Mouse (Mus musculus): Measurements from ENCODE around the gene Trim47. TPM values are rescaled to one million over a fixed set of nuclear protein-coding genes. Genes with fewer than 3 reads are reported as not detected.

The Trim47 gene
- polyA plus RNA-seq, 1 experiment from 2014 or later = 6.0 TPM

DNA sequence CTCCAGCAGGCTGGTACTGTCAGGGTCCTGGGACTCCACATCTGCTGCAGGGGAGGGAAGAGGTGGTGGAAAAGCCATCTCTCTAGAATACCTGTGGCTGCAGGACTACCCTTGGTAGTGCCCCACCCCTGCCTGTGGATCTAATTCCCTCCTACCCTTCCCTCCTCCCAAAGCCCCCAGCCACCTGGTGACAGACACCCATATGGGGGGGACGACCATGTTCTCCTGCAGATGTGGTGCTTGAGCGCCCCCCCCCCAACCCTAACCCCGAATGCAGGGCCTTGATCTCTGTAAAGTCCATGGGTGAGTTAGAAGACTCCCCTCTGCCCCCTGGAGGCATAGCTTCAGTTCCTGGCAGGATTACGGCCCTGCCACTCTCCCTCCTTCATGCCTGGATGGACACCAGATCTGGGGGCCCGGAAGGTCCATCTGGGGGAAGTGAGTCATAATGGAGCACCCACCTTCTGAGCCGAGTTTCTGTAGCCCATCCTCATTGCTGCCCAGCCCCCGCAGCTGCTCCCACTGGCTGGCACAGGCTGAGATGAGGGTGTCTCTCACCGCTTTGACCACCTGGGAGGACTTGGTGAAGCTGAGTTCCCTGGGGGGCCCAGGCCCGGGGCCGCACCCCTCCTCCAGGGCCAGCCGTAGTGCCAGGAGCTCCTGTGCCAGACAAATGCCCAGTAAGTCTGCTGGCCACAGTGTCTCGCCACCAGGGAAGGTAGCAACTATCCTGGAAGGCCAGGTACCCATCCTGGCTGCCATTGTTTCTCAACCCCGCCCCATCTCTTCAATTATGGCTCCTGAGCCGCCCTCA lies 19.8 kb downstream of the Trim47 start:
- peak overlapping the region; percentile 11; the same call in 1 of the 2 replicates for H3K4me3 ChIP-seq (replicated peaks)
- H3K27ac ChIP-seq = no peak overlapping the region
- no peaks in the 10 kb centered on the region for H3K36me3 ChIP-seq
- peaks cover 68% of the 10 kb centered on the region for H3K4me1 ChIP-seq (replicated peaks)
- no peak overlapping the region for H3K9ac ChIP-seq (replicated peaks)
- H3K4me2 ChIP-seq = peak overlapping the region; percentile 61
- peaks cover 71% of the 10 kb centered on the region for H3K27me3 ChIP-seq
- no peaks in the 10 kb centered on the region for H3K9me3 ChIP-seq
- WGBS = 25% methylated on average over 14 of the region's 14 CpGs
- ATAC-seq (ENCODE audit: insufficient number of reproducible peaks, insufficient read depth, low FRiP score, low TSS enrichment, low read depth) = no peak

DNA sequence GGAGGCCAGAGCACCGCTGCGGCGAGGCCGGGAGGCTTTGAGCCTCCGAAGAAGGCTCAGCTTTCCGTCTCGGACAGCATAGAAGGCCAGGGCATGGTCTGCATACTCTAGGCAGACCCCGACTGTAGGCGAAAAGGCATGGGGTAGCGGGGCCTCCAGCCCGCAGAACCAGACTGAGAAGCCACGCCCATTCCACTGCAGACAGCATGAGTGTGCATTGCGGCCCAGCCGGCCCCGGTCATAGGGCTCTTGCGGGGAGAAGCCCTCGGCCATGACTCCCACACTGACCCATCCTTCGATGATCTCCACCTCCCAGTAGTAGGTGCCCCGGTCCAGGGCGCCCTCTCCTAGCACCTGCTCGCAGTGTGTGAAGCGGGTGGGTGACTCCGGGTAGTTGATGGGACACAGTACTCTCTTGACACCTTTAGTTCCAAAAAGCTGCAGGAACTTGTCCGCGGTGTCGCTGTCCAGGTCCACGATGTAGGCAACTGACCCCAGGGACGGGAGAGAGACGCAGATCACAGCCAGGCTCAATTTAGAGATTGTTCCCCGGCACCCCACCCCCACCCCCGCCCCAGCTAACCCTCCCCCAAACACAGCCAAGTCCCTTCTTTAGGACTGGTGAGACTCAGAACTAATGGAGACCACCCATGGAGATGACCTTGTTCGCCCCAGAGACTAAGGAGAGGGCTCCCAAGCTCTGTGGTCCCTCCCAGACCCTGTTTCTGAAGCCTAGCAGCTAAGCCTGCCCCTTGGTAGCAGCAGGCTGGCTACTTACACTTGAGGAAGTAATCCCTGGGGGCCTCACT lies 20.7 kb downstream of the Trim47 start:
- WGBS = 21% methylated on average over 32 of the region's 32 CpGs
- peak; percentile 20; the same call in 1 of the 2 replicates for ATAC-seq (ENCODE audit: insufficient number of reproducible peaks, insufficient read depth, low FRiP score, low TSS enrichment, low read depth)
- no peaks in the 10 kb centered on the region for H3K36me3 ChIP-seq
- peak overlapping the region; percentile 11; the same call in 1 of the 2 replicates for H3K4me3 ChIP-seq (replicated peaks)
- peaks cover 63% of the 10 kb centered on the region for H3K27me3 ChIP-seq
- peaks cover 76% of the 10 kb centered on the region for H3K4me1 ChIP-seq (replicated peaks)
- no peak overlapping the region for H3K27ac ChIP-seq
- no peaks in the 10 kb centered on the region for H3K9me3 ChIP-seq
- 0 out of 2 replicates have a peak overlapping the region, but pooled peaks have one; percentile 18 for H3K9ac ChIP-seq (replicated peaks)
- H3K4me2 ChIP-seq = peak overlapping the region; percentile 61

DNA sequence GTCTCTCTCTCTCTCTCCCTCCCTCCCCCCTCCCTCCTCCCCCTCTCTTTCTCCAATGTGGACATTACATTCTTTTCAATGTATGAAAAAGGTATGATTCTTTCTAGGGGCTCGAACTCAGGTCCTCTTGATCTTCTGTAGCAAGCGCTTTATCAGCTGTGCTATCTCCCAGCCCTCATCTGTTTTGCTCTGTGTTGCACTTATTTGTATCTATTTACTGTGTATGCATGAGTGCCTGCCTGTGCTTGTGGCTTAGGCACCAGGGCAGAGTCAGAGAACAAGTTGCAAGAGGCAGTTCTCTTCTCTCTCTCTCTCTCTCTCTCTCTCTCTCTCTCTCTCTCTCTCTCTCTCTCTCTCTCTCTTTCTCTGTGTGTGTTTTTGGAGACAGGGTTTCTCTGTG lies 21.9 kb downstream of the Trim47 start:
- H3K27me3 ChIP-seq = peaks cover 50% of the 10 kb centered on the region

DNA sequence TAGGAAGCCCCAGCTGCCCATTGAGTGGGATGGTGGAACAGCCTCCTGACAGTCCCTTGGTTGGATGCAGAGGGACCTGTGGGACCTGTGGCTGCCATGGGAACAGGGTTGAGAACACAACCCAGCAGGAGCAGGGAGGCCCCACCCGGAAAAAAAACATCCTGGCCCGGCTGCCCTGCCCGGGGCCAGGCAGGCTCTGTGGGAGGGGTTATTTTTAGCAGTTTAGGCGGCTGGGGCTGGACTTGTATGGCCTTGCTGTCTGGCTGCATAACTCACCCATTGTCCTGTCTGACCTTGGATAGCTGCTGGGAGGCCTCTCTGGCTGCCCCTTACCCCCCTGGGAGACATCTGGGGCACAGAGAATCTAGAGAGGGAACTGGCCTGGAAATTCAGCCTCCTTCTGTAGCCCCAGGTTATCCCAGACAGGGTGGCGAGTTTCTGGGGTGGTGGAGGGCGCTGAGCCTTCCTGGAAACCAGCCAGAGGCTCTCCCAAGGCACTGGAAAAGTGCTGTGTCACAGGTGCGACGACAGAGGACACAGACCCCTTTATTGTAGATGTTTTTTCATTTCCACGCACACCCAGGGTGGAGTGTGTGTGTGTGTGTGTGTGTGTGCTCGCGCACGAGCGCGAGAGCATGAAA lies 22.9 kb downstream of the Trim47 start:
- ATAC-seq (ENCODE audit: insufficient number of reproducible peaks, insufficient read depth, low FRiP score, low TSS enrichment, low read depth) = peak; percentile 27; the same call in 1 of the 2 replicates
- WGBS = 41% methylated on average over 14 of the region's 14 CpGs
- Histone ChIP-seq H3K9me3 (no peaks in the 10 kb centered on the region), H3K4me1 (replicated peaks) (peaks cover 72% of the 10 kb centered on the region), H3K4me2 (peak overlapping the region; percentile 31), H3K4me3 (replicated peaks) (no peak overlapping the region), H3K9ac (replicated peaks) (peak overlapping the region; percentile 19; the same call in 1 of the 2 replicates), H3K27ac (peak overlapping the region; percentile 83), H3K27me3 (peaks cover 41% of the 10 kb centered on the region), H3K36me3 (no peaks in the 10 kb centered on the region)

More for the DNA sequence above, 21.9 kb downstream of the Trim47 start:
- Histone ChIP-seq H3K9me3 (no peaks in the 10 kb centered on the region), H3K4me2 (no peak overlapping the region), H3K4me1 (replicated peaks) (peaks cover 82% of the 10 kb centered on the region), H3K36me3 (no peaks in the 10 kb centered on the region), H3K9ac (replicated peaks) (no peak overlapping the region), H3K27ac (no peak overlapping the region), H3K4me3 (replicated peaks) (no peak overlapping the region)
- ATAC-seq (ENCODE audit: insufficient number of reproducible peaks, insufficient read depth, low FRiP score, low TSS enrichment, low read depth) = no peak
- WGBS = 85% methylated on average over 2 of the region's 2 CpGs

DNA sequence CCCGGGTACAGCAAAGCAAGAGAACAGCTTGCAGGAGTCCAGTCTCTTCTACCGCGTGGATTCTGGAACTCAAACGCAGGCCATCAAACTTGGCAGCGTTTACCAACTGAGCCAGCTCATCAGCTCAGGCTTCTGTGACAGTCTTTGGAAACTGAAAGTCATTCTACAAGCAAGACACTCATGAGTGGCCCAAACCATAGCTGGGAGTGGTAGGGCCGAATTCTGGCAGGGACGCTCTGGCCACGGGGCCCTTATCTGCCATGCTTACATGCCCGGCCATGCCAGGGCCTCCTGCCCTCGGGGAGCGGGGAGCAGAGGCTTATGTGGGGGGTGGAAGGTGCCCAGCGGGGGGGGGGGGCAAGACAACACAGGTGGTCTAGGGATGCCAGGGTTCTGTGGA lies 23.4 kb downstream of the Trim47 start:
- H3K36me3 ChIP-seq = no peaks in the 10 kb centered on the region
- H3K27me3 ChIP-seq = peaks cover 35% of the 10 kb centered on the region
- no peak overlapping the region; the same call in 1 of the 2 replicates for H3K9ac ChIP-seq (replicated peaks)
- no peaks in the 10 kb centered on the region for H3K9me3 ChIP-seq
- no peak overlapping the region for H3K4me3 ChIP-seq (replicated peaks)
- H3K4me2 ChIP-seq = 0 out of 2 replicates have a peak overlapping the region, but pooled peaks have one; percentile 31
- ATAC-seq (ENCODE audit: insufficient number of reproducible peaks, insufficient read depth, low FRiP score, low TSS enrichment, low read depth) = no peak
- WGBS = 79% methylated on average over 12 of the region's 12 CpGs
- peaks cover 67% of the 10 kb centered on the region for H3K4me1 ChIP-seq (replicated peaks)
- H3K27ac ChIP-seq = peak overlapping the region; percentile 83

DNA sequence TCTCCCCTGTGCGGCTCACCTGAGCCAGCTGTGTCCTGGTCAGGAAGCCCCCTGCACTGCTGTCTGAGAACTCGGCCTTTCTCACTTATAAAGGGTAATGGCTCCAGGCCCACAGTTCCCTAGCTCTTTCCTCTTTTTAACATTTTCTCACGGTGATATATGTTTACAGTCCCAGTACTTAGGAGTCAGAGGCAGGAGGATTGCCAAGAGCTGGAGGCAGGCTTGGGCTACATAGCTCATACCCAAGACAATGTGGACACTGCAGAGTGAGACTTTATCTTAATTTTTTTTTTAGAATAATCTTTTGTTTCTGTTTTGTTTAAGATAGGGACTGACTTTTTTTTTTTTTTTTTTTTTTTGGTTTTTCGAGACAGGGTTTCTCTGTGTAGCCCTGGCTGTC lies 24.5 kb downstream of the Trim47 start:
- Histone ChIP-seq H3K9me3 (no peaks in the 10 kb centered on the region), H3K36me3 (no peaks in the 10 kb centered on the region), H3K27ac (peak overlapping the region; percentile 87), H3K9ac (replicated peaks) (no peak overlapping the region), H3K4me2 (no peak overlapping the region), H3K4me3 (replicated peaks) (no peak overlapping the region), H3K27me3 (peaks cover 24% of the 10 kb centered on the region), H3K4me1 (replicated peaks) (peaks cover 57% of the 10 kb centered on the region)
- ATAC-seq (ENCODE audit: insufficient number of reproducible peaks, insufficient read depth, low FRiP score, low TSS enrichment, low read depth) = no peak
- 57% methylated on average over 3 of the region's 4 CpGs for WGBS

DNA sequence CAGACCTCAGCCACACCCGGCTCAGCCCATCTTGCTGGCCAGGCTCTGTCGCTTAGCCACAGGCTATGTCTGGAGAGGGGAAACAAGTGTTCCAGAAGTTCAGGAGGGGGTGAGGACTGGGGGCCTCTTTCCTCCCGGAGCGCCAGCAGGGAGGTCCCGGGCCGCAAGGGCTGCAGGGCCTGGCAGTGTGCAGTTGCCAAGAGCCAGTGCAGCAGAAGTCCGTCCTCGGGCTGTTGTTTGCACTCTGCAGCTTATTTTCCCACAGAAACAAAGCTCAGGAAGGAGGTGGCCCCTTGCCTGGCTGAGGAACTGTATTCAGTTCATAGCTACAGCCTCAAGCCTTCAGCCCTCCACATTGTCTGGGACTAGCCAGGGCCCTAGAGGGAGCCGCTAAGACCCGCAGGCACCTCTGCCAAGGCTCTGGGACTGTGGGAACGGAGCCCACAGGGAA lies 25.1 kb downstream of the Trim47 start:
- Histone ChIP-seq H3K4me1 (replicated peaks) (peaks cover 52% of the 10 kb centered on the region), H3K9ac (replicated peaks) (peak overlapping the region; percentile 42), H3K9me3 (peaks cover 2% of the 10 kb centered on the region; the same call in 1 of the 2 replicates), H3K27me3 (peaks cover 19% of the 10 kb centered on the region), H3K36me3 (no peaks in the 10 kb centered on the region), H3K4me3 (replicated peaks) (no peak overlapping the region), H3K27ac (peak overlapping the region; percentile 87), H3K4me2 (no peak overlapping the region)
- no peak for ATAC-seq (ENCODE audit: insufficient number of reproducible peaks, insufficient read depth, low FRiP score, low TSS enrichment, low read depth)
- WGBS = 49% methylated on average over 11 of the region's 11 CpGs

DNA sequence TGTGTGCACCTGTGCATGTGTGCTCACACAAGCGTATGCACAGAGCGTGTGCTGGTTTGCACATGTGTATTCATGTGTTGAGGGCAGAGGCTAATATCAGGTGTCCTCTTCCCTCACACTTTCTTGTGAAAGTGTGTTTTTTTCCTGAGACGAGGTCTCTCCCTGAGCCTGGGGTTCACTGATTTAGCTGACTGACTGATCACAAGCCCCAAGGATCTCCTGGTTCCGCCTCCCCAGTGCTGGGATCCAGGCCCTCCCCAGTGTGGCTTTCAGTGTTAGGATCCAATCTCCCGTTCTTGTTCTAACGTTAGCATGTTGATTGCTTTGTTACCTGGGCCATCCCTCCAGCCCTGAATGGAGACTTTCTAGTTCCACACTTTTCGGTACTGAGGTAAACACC lies 26.2 kb downstream of the Trim47 start:
- WGBS = 81% methylated on average over 7 of the region's 7 CpGs
- peaks cover 7% of the 10 kb centered on the region; the same call in 1 of the 2 replicates for H3K9me3 ChIP-seq

DNA sequence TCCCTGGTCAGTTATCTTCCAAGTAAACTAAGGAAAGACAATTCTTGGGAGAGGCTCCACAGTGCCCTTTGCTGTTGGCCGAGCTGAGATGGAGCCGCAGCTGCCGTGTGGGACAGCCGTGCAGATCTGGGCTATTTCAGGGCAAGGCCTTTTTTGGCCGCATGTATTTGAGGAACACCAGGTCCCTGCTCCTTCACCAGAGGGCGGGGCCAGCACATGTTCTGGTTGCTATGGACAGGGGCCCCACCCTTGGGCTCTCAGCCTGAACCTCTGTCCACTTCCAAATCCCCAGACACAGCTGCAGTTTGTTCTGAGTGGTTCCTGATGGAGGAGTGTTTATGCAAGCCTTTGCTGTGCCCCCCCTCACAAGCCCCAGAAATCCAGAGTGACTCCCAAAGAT lies 26.6 kb downstream of the Trim47 start:
- 0 out of 2 replicates have a peak overlapping the region, but pooled peaks have one; percentile 87 for H3K27ac ChIP-seq
- H3K27me3 ChIP-seq = peaks cover 4% of the 10 kb centered on the region; the same call in 1 of the 2 replicates
- H3K4me1 ChIP-seq (replicated peaks) = peaks cover 39% of the 10 kb centered on the region
- no peak overlapping the region for H3K4me3 ChIP-seq (replicated peaks)
- peaks cover 7% of the 10 kb centered on the region; the same call in 1 of the 2 replicates for H3K9me3 ChIP-seq
- no peak for ATAC-seq (ENCODE audit: insufficient number of reproducible peaks, insufficient read depth, low FRiP score, low TSS enrichment, low read depth)
- H3K4me2 ChIP-seq = no peak overlapping the region
- no peaks in the 10 kb centered on the region for H3K36me3 ChIP-seq
- H3K9ac ChIP-seq (replicated peaks) = no peak overlapping the region
- 74% methylated on average over 6 of the region's 6 CpGs for WGBS

More for the DNA sequence above, 26.2 kb downstream of the Trim47 start:
- Histone ChIP-seq H3K9ac (replicated peaks) (no peak overlapping the region), H3K27ac (peak overlapping the region; percentile 87; the same call in 1 of the 2 replicates), H3K4me1 (replicated peaks) (peaks cover 41% of the 10 kb centered on the region), H3K27me3 (peaks cover 8% of the 10 kb centered on the region), H3K36me3 (no peaks in the 10 kb centered on the region), H3K4me2 (no peak overlapping the region), H3K4me3 (replicated peaks) (no peak overlapping the region)
- no peak for ATAC-seq (ENCODE audit: insufficient number of reproducible peaks, insufficient read depth, low FRiP score, low TSS enrichment, low read depth)

DNA sequence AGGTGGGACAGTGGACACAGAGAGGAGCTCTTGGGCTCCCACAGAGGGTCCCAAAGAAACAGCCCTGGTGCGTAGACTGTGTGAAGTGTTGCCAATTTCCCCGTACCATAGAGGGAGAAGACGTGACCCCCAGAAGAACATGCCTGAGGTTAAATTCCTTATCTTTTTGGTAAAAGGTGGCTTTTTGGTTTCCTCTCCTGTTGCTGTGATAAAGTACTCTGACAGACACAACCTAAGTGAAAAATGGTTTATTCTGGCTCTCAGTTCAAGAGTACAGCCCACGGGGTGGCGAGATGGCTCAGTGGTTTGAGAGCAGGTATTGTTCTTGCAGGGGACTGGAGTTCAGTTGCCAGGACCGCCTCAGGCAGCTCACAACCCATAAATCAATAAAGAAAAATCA lies 27.5 kb downstream of the Trim47 start:
- Histone ChIP-seq H3K27me3 (no peaks in the 10 kb centered on the region), H3K9me3 (peaks cover 7% of the 10 kb centered on the region; the same call in 1 of the 2 replicates), H3K4me1 (replicated peaks) (peaks cover 36% of the 10 kb centered on the region), H3K27ac (no peak overlapping the region), H3K36me3 (no peaks in the 10 kb centered on the region), H3K4me2 (no peak overlapping the region), H3K9ac (replicated peaks) (no peak overlapping the region), H3K4me3 (replicated peaks) (no peak overlapping the region)
- ATAC-seq (ENCODE audit: insufficient number of reproducible peaks, insufficient read depth, low FRiP score, low TSS enrichment, low read depth) = no peak
- 85% methylated on average over 6 of the region's 6 CpGs for WGBS
